Mouse (Mus musculus): Measurements from ENCODE around the gene Creb3l4. TPM values are rescaled to one million over a fixed set of nuclear protein-coding genes. Genes with fewer than 3 reads are reported as not detected.

The Creb3l4 gene
- polyA plus RNA-seq, 1 experiment from 2014 or later = 5.8 TPM

DNA sequence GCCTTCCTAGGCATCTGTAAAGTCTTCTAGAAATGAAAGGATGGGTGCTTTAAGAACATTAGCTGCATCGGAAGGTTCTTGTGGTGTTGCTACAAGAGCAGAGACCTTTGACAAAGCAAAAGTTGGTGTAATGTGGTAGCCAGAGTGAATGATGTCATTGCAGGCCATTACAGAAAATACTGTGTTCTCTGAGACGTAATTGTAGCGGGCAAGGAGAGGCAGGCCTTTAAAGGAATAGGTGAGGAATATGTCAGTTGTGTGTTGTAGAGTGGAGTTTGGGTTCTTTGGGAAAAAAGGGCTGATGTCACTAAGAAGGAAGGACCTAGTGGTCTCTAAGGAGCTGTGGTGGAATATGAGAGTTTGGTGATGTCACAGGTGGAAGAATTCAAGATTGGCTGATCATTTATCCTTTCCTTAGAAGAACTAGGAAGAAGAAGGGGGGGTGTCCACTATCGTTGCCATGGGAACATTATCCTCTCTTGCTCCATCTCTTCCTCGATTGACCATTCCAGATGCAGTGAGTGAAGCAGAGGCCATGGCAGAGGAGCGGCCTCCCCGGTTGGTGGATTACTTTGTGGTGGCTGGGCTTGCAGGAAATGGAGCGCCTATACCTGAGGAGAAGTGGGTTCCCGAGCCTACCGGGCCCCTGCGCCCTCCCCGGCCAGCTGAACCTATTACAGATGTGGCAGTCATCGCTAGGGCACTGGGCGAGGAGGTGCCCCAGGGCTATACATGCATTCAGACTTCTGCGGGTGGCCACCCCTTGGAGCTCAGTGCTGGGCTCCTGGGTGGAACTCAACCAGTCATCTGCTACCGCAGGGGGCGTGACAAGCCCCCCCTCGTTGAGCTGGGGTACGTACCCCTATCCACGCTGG is 23.8 kb upstream of the Creb3l4 start:
- Histone ChIP-seq H3K4me3 (ENCODE audit: low read length) (peak overlapping the region; percentile 81; the same call in 1 of the 2 replicates), H3K27ac (ENCODE audit: low read length) (no peak overlapping the region), H3K27me3 (ENCODE audit: control insufficient read depth, insufficient read depth, low read depth, low read length) (no peaks in the 10 kb centered on the region), H3K9me3 (ENCODE audit: control insufficient read depth, low read length) (no peaks in the 10 kb centered on the region), H3K4me2 (ENCODE audit: low read depth, low read length) (peak overlapping the region; percentile 62; the same call in 1 of the 2 replicates), H3K4me1 (replicated peaks; ENCODE audit: control insufficient read depth, insufficient read depth, low read length) (peaks cover 9% of the 10 kb centered on the region), H3K9ac (ENCODE audit: low read length) (no peak overlapping the region), H3K36me3 (ENCODE audit: control insufficient read depth, insufficient read depth, low read length) (peaks cover 7% of the 10 kb centered on the region)
- WGBS = 87% methylated on average over 20 of the region's 20 CpGs
- ATAC-seq (ENCODE audit: low read depth) = no peak

DNA sequence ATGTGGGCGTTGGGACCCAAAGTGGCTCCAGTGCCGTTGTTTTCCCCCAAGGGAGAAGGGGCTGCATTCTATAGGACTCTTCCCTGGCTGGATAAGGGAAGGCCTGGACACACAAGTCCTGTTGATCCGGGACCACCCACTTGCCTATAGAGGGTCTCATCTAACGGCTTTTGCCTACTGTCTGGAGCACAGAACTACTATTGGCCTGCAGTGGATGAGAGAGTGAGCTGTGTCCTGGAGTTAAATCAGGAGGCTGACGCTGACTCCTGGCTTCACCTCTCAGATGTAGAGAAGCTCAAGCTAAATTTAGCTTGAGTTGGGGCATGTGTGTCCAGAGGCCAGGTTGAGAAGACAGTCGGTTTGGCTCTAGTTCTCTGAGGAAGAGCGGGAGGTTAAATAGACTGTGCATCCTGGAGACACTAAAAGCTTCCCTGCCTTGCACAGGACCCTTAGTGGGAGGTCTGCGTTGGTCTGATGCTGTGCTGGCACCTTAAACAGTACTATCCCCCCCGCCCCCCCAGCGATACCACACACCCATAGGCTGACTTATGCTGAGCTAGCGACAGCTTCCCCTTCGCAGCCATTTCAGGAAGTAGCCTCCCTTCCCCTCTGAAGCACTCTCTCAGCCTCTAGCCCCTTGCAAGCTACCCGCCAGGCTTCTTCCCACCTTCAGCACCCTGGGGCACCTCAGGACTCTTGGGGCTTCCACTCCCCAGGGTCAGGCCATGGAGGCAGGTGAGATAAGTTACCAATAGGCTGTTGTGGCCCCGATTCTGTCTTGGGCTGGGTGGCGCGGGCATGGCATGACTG is 22.8 kb upstream of the Creb3l4 start:
- no peak for ATAC-seq (ENCODE audit: low read depth)

GRCm38 (mm10) chr3:90265034-90265931 is 22.0 kb upstream of the Creb3l4 start, which contains the start of gene Dennd4b:
Gene Dennd4b (plus strand): TSS chr3:90265185.
- H3K27me3 ChIP-seq (ENCODE audit: control insufficient read depth, insufficient read depth, low read depth, low read length) = no peaks in the 10 kb centered on the region
- no peaks in the 10 kb centered on the region for H3K9me3 ChIP-seq (ENCODE audit: control insufficient read depth, low read length)
- H3K9ac ChIP-seq (ENCODE audit: low read length) = peak within 1 kb of the TSS; percentile 87
- peak; percentile 95 for ATAC-seq (ENCODE audit: low read depth)
- H3K4me3 ChIP-seq (ENCODE audit: low read length) = peak within 1 kb of the TSS; percentile 81
- peaks cover 23% of the 10 kb centered on the region for H3K36me3 ChIP-seq (ENCODE audit: control insufficient read depth, insufficient read depth, low read length)
- peaks cover 9% of the 10 kb centered on the region for H3K4me1 ChIP-seq (replicated peaks; ENCODE audit: control insufficient read depth, insufficient read depth, low read length)
- H3K27ac ChIP-seq (ENCODE audit: low read length) = peak within 1 kb of the TSS; percentile 98
- WGBS = under 1% methylated on average over 54 of the region's 87 CpGs
- peak within 1 kb of the TSS; percentile 62 for H3K4me2 ChIP-seq (ENCODE audit: low read depth, low read length)

More for the DNA sequence above, 22.8 kb upstream of the Creb3l4 start:
- Histone ChIP-seq H3K27me3 (ENCODE audit: control insufficient read depth, insufficient read depth, low read depth, low read length) (no peaks in the 10 kb centered on the region), H3K27ac (ENCODE audit: low read length) (peak overlapping the region; percentile 98), H3K4me1 (replicated peaks; ENCODE audit: control insufficient read depth, insufficient read depth, low read length) (peaks cover 9% of the 10 kb centered on the region), H3K36me3 (ENCODE audit: control insufficient read depth, insufficient read depth, low read length) (peaks cover 14% of the 10 kb centered on the region), H3K9me3 (ENCODE audit: control insufficient read depth, low read length) (no peaks in the 10 kb centered on the region), H3K4me2 (ENCODE audit: low read depth, low read length) (peak overlapping the region; percentile 62), H3K9ac (ENCODE audit: low read length) (peak overlapping the region; percentile 87), H3K4me3 (ENCODE audit: low read length) (peak overlapping the region; percentile 81)
- WGBS = 19% methylated on average over 16 of the region's 16 CpGs

DNA sequence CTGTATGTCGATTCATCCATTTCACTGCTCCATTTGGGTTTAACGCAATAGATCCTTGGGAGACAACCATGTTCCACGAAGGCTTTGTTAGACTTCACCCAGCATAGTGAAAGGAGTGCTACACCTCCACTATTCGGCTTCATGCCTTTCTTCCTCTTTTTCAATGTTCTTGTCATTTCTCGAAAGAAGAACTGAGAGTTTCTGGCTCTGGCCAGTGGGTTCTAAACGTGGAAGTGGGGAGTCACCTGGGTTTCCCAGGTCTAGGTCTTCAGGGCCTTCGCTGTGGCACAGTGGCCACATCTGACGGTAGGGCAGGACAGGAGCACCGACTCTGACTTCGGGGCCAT is 21.3 kb upstream of the Creb3l4 start:
- Histone ChIP-seq H3K36me3 (ENCODE audit: control insufficient read depth, insufficient read depth, low read length) (peaks cover 25% of the 10 kb centered on the region), H3K4me3 (ENCODE audit: low read length) (peak overlapping the region; percentile 81), H3K27me3 (ENCODE audit: control insufficient read depth, insufficient read depth, low read depth, low read length) (no peaks in the 10 kb centered on the region), H3K27ac (ENCODE audit: low read length) (peak overlapping the region; percentile 98), H3K4me1 (replicated peaks; ENCODE audit: control insufficient read depth, insufficient read depth, low read length) (peaks cover 9% of the 10 kb centered on the region), H3K9me3 (ENCODE audit: control insufficient read depth, low read length) (no peaks in the 10 kb centered on the region), H3K4me2 (ENCODE audit: low read depth, low read length) (peak overlapping the region; percentile 62), H3K9ac (ENCODE audit: low read length) (peak overlapping the region; percentile 87)
- 32% methylated on average over 10 of the region's 10 CpGs for WGBS
- no peak for ATAC-seq (ENCODE audit: low read depth)

GRCm38 (mm10) chr3:90263121-90263771 is 19.9 kb upstream of the Creb3l4 start:
- no peak overlapping the region for H3K9ac ChIP-seq (ENCODE audit: low read length)
- H3K4me3 ChIP-seq (ENCODE audit: low read length) = no peak overlapping the region
- H3K27me3 ChIP-seq (ENCODE audit: control insufficient read depth, insufficient read depth, low read depth, low read length) = no peaks in the 10 kb centered on the region
- peaks cover 34% of the 10 kb centered on the region for H3K36me3 ChIP-seq (ENCODE audit: control insufficient read depth, insufficient read depth, low read length)
- H3K9me3 ChIP-seq (ENCODE audit: control insufficient read depth, low read length) = no peaks in the 10 kb centered on the region
- peaks cover 9% of the 10 kb centered on the region for H3K4me1 ChIP-seq (replicated peaks; ENCODE audit: control insufficient read depth, insufficient read depth, low read length)
- H3K27ac ChIP-seq (ENCODE audit: low read length) = no peak overlapping the region
- ATAC-seq (ENCODE audit: low read depth) = no peak
- H3K4me2 ChIP-seq (ENCODE audit: low read depth, low read length) = no peak overlapping the region
- whole genome bisulfite sequencing = 87% methylated on average over 5 of the region's 5 CpGs

DNA sequence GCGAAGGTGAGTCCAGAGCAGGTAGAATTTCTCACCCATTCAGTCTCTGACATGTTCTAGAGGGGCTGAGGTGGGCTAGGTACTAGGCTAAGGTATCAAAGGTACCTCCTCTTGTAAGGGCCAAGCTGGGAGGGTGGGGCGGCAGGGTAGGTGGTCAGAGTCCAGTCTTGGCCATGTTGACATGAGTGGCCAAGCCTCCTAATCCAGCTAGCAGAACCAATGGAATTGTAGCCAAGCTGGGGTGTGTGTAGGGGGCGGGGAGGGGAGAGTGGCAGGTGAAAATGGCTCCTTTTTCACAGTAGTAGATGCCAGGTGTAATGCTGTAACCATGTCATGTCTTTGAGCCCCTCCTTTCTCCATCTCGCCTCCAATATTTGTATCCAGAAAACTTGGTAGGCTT is 15.2 kb upstream of the Creb3l4 start:
- Histone ChIP-seq H3K36me3 (ENCODE audit: control insufficient read depth, insufficient read depth, low read length) (peaks cover 37% of the 10 kb centered on the region), H3K9me3 (ENCODE audit: control insufficient read depth, low read length) (no peaks in the 10 kb centered on the region), H3K27me3 (ENCODE audit: control insufficient read depth, insufficient read depth, low read depth, low read length) (no peaks in the 10 kb centered on the region), H3K9ac (ENCODE audit: low read length) (no peak overlapping the region), H3K27ac (ENCODE audit: low read length) (no peak overlapping the region), H3K4me1 (replicated peaks; ENCODE audit: control insufficient read depth, insufficient read depth, low read length) (peaks cover 13% of the 10 kb centered on the region), H3K4me2 (ENCODE audit: low read depth, low read length) (no peak overlapping the region), H3K4me3 (ENCODE audit: low read length) (no peak overlapping the region)
- WGBS = 91% methylated on average over 4 of the region's 4 CpGs
- no peak for ATAC-seq (ENCODE audit: low read depth)

- Histone ChIP-seq H3K4me3 (ENCODE audit: low read length) (no peak overlapping the region), H3K4me2 (ENCODE audit: low read depth, low read length) (no peak overlapping the region), H3K4me1 (replicated peaks; ENCODE audit: control insufficient read depth, insufficient read depth, low read length) (peaks cover 13% of the 10 kb centered on the region), H3K9me3 (ENCODE audit: control insufficient read depth, low read length) (no peaks in the 10 kb centered on the region), H3K27ac (ENCODE audit: low read length) (no peak overlapping the region), H3K9ac (ENCODE audit: low read length) (no peak overlapping the region), H3K36me3 (ENCODE audit: control insufficient read depth, insufficient read depth, low read length) (peaks cover 31% of the 10 kb centered on the region), H3K27me3 (ENCODE audit: control insufficient read depth, insufficient read depth, low read depth, low read length) (no peaks in the 10 kb centered on the region)
- WGBS = 84% methylated on average over 19 of the region's 19 CpGs
- ATAC-seq (ENCODE audit: low read depth) = no peak
Measured at GRCm38 (mm10) chr3:90256731-90257530, 13.6 kb upstream of the Creb3l4 start.

Measured in lung, embryonic 16.5 days (tissue).